Mouse (Mus musculus) bone marrow macrophage, adult 2 months (primary cell): ENCODE results near the gene Grin2c.

Experiments used
- CTCF ChIP-seq: IDR thresholded peaks from 2 replicates; pipeline ENCODE4 v1.5.1; 2012; ENCODE audit warnings: low read depth, mild to moderate bottlenecking, low read length, moderate library complexity
- POLR2A ChIP-seq: IDR thresholded peaks from 2 replicates; pipeline ENCODE4 v1.6.1; 2012; ENCODE audit warnings: mild to moderate bottlenecking, low read depth, low read length, borderline replicate concordance

- TF ChIP-seq CTCF: no peak
- no peak for TF ChIP-seq POLR2A
Observed at GRCm38 (mm10) chr11:115228430-115228829, 38.6 kb downstream of the Grin2c start.
